Mouse (Mus musculus) embryonic facial prominence, embryonic 14.5 days (tissue): ENCODE data around the gene Gpm6a. TPM values are rescaled to one million over a fixed set of nuclear protein-coding genes. Genes with fewer than 3 reads are reported as not detected.
A peak's percentile ranks its signal among the peaks of the same experiment; 100 is the strongest.

Source experiments
- ATAC-seq: fragments of 200-750 bp; cut with Nextera tagmentation; 2 replicates; pipeline ENCODE4 v1.8.0; 2017; ENCODE audit warnings: low read depth, moderate number of reproducible peaks, moderate TSS enrichment
- DNase-seq: peaks from one replicate; pipeline ENCODE4 v3.0.0-alpha.2; 2015; ENCODE audit warnings: low spot score
- H3K27ac ChIP-seq: fragments of 300-500 bp; sonication (generic); replicated peaks from 2 replicates; pipeline ENCODE4 v1.5.1; 2014; ENCODE audit warnings: low read depth, mild to moderate bottlenecking, low read length, moderate library complexity
- H3K27me3 ChIP-seq: fragments of 300-500 bp; sonication (generic); replicated peaks from 2 replicates; pipeline ENCODE4 v1.6.1; 2014; ENCODE audit warnings: low read length; ENCODE audit not compliant: control insufficient read depth, insufficient read depth
- H3K36me3 ChIP-seq: fragments of 300-500 bp; sonication (generic); 2 replicates; pipeline ENCODE4 v1.6.1; 2014; ENCODE audit warnings: low read length, mixed read lengths; ENCODE audit not compliant: control insufficient read depth, insufficient read depth
- H3K4me1 ChIP-seq: fragments of 300-500 bp; sonication (generic); 2 replicates; pipeline ENCODE4 v1.6.1; 2014; ENCODE audit warnings: antibody characterized with exemption, low read length; ENCODE audit not compliant: control insufficient read depth, insufficient read depth
- H3K4me2 ChIP-seq: fragments of 300-500 bp; sonication (generic); 2 replicates; pipeline ENCODE4 v1.6.1; 2014; ENCODE audit warnings: low read depth, mild to moderate bottlenecking, low read length, moderate library complexity, mixed read lengths
- H3K4me3 ChIP-seq: fragments of 300-500 bp; sonication (generic); 2 replicates; pipeline ENCODE4 v1.5.1; 2014; ENCODE audit warnings: low read depth, mild to moderate bottlenecking, low read length
- H3K9ac ChIP-seq: fragments of 300-500 bp; sonication (generic); 2 replicates; pipeline ENCODE4 v1.6.1; 2014; ENCODE audit warnings: low read depth, mild to moderate bottlenecking, low read length, moderate library complexity, mixed read lengths
- H3K9me3 ChIP-seq: fragments of 300-500 bp; sonication (generic); 2 replicates; pipeline ENCODE4 v1.6.1; 2016; ENCODE audit warnings: low read length; ENCODE audit not compliant: control insufficient read depth
- WGBS: fragments of 180-500 bp; shearing (Covaris S2); extraction: QIAGEN DNeasy Blood & Tissue Kit; methylation state at CpG from one replicate; pipeline ENCODE4 v1.1.7; 2014; 5-methylcytosine and 5-hydroxymethylcytosine counted together
- polyA plus RNA-seq: library from polyadenylated mRNA; unstranded; fragments of >200 nt; fragmentation: Nextera tagmentation; extraction: Ambion mirVana; gene quantifications from 2 replicates; pipeline ENCODE4 v1.2.1, GENCODE M21; 2014

Gpm6a gene
- 13.2 and 13.7 TPM in 2 replicates for polyA plus RNA-seq

DNA sequence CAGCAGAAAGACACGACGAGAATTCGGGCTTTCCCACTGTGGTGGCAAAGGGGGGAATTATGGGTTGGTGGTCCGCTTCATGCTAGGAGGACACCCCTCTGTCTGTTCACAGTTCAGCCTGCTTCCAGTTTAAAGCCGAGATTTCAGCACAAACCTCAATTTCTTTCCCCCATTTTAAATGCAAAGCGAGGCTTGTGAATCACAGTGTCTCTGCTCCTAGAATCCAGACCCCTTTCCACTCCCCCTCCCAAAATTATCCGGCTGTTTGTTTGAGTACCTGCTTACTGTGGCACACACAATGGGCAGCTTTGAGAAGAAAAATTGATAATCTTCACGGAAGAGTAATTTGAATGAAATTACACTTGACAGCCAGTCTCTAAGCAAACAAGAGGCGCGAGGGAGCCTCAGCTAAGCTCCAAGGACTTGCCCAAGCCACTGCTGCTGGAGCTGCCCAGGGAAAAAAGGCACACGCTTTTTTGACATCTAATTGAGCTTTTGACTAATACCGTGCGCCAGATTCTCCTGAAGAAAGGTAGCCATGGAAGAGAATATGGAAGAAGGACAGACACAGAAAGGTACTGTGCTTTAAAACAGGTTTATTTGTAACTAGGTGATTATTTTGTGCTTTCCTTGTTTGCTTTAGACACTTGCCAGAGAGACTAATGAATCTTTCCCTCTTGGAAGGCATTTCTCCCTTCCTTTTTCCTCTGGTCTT is at the start of gene Gpm6a:
Gene Gpm6a, plus strand, starts transcription at position 103 of the 715 bp plus-strand sequence.
- H3K4me3 ChIP-seq = peak within 1 kb of the TSS; percentile 20
- ATAC-seq (peak; percentile 75), DNase-seq (peak; percentile 71)
- no peaks in the 10 kb centered on the region for H3K36me3 ChIP-seq
- H3K9me3 ChIP-seq = no peaks in the 10 kb centered on the region
- H3K27me3 ChIP-seq = no peaks in the 10 kb centered on the region
- H3K27ac ChIP-seq = no peak within 1 kb of the TSS; the same call in 1 of the 2 replicates
- peak within 1 kb of the TSS; percentile 16; the same call in 1 of the 2 replicates for H3K9ac ChIP-seq
- peak within 1 kb of the TSS; percentile 44 for H3K4me2 ChIP-seq
- H3K4me1 ChIP-seq = no peaks in the 10 kb centered on the region
- 27% methylated on average over 13 of the region's 13 CpGs for WGBS

DNA sequence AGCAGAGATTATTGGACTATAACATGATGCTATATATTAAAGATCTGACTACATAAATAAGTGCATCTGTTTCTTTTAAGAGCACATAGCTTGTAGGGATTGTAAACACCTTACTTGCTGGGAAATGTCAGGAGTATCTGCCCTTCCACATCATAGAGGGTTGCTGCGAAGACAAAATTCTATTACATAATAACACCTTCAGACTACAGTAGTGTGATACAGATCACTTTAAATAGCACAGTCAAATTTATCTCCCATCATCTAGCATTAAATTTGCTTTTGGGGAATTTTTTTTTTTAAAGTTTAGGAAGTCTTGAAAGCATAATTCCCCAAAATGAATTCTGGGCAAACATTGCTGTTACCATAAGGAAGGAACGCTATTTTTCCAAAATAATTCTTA is 41.8 kb upstream of the Gpm6a start:
- Histone ChIP-seq H3K9ac (no peak overlapping the region), H3K36me3 (no peaks in the 10 kb centered on the region), H3K27ac (no peak overlapping the region), H3K4me3 (no peak overlapping the region), H3K27me3 (no peaks in the 10 kb centered on the region), H3K4me2 (no peak overlapping the region), H3K4me1 (no peaks in the 10 kb centered on the region), H3K9me3 (no peaks in the 10 kb centered on the region)
- no peak for DNase-seq
- WGBS = 89% methylated on average over 2 of the region's 2 CpGs
- no peak for ATAC-seq

DNA sequence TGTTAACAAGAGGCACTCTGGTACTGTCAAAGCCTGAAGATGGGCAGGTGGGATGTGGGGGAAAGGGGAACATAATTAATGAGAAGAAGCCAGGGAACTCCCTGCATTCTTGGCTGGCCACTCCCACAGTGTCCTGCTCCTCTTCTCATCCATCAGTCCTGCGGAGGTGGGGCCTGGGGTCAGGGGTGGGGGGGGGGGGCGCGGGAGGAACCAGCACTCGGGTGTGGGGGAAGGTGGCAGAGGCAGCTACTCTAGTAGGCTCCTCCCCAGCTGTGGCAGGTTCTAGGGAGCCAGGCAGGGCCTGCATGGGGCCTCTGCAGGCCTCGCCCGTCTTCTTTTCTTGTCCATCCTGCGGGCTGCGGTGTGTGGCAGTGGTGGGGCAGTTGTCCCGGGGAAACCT is 36.9 kb upstream of the Gpm6a start:
- Histone ChIP-seq H3K4me2 (no peak overlapping the region), H3K27ac (no peak overlapping the region), H3K9me3 (no peaks in the 10 kb centered on the region), H3K27me3 (no peaks in the 10 kb centered on the region), H3K4me1 (no peaks in the 10 kb centered on the region), H3K36me3 (no peaks in the 10 kb centered on the region), H3K9ac (no peak overlapping the region), H3K4me3 (no peak overlapping the region)
- WGBS = 88% methylated on average over 5 of the region's 9 CpGs
- no peak for ATAC-seq
- DNase-seq = no peak

DNA sequence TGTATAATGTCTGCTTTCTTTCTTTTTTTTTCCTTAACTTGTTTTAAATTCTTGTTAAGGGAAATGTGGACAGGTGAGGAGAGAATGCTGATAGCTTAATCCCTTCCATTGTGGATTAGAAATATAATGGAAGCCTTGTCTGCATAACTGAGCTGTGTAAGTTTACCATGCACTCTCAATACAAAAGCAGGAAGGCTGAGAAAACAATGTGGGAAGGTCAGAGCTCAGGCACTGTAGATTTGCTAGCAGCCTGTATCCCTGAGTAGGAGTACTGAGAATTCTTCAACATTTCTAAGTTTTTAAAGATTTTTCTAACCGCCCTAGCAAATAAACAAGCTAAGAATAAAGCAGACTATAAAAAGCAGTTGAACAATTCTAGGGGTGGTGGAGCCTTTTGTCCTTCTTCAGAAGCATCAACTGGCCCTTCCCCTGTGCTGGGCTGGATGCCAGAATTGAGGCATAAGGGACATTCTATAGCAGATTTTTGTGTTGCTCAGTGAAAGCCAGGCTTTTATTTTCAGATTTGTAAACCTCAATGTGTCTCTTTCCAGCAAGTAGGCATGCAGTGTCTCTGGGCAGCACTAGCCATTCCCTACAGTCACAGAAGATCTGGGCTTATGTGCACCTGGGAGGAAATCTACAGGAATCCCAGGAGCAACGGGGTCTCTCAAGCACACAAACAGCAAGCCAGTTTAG is 32.3 kb upstream of the Gpm6a start:
- Histone ChIP-seq H3K9me3 (no peaks in the 10 kb centered on the region), H3K9ac (no peak overlapping the region), H3K27me3 (no peaks in the 10 kb centered on the region), H3K27ac (no peak overlapping the region), H3K36me3 (no peaks in the 10 kb centered on the region), H3K4me3 (no peak overlapping the region), H3K4me2 (no peak overlapping the region), H3K4me1 (no peaks in the 10 kb centered on the region)
- ATAC-seq (peak; percentile 84; the same call in 1 of the 2 replicates), DNase-seq (peak; percentile 75)
- WGBS = 37% methylated on average over 2 of the region's 2 CpGs

DNA sequence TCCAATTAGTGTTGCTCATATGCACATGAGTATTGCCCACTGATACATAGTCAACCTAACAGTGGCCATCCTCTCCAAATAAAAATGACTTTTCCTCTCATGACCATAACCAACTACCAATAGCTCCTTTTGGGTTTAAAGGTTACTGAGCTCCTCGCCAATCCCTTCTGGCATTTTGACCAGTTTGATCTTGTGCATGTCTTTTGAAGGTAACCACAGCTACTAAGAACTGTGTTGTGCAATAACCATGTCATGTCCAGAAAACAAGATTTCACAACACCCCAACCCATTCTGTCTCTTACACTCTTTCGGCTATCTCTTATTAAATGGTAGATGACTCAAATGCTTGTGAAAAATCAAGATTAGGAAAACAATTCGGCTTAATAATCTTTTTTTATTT is 29.7 kb upstream of the Gpm6a start:
- no peak overlapping the region for H3K9ac ChIP-seq
- no peaks in the 10 kb centered on the region for H3K27me3 ChIP-seq
- no peaks in the 10 kb centered on the region for H3K4me1 ChIP-seq
- DNase-seq (no peak), ATAC-seq (no peak)
- H3K4me3 ChIP-seq = no peak overlapping the region
- H3K9me3 ChIP-seq = no peaks in the 10 kb centered on the region
- no peaks in the 10 kb centered on the region for H3K36me3 ChIP-seq
- WGBS = 80% methylated on average over 3 of the region's 3 CpGs
- H3K27ac ChIP-seq = no peak overlapping the region
- H3K4me2 ChIP-seq = no peak overlapping the region

DNA sequence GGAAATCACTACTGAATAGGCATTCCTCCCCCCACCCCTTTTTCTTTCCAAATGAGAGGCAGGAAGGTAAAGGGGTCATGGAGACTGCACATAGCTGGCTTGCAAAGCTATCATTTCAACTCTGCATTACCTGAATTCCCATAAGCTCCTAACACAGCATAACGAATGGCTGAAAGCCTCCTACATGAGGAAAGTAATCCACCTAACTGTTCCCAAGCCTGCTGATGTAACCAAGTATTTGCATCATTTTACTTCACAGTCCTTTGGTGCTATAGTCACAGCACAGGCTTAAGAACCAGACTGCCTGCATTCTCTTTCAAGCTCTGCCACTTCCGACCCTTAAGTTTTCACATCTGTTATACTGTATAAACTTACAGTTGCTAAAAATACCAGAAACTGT is 22.3 kb upstream of the Gpm6a start:
- no peaks in the 10 kb centered on the region for H3K4me1 ChIP-seq
- ATAC-seq (peak; percentile 94), DNase-seq (peak; percentile 57)
- 46% methylated on average over 2 of the region's 2 CpGs for WGBS
- H3K27me3 ChIP-seq = no peaks in the 10 kb centered on the region
- H3K36me3 ChIP-seq = no peaks in the 10 kb centered on the region
- no peak overlapping the region for H3K4me3 ChIP-seq
- H3K9ac ChIP-seq = no peak overlapping the region
- no peak overlapping the region for H3K4me2 ChIP-seq
- H3K27ac ChIP-seq = no peak overlapping the region
- no peaks in the 10 kb centered on the region for H3K9me3 ChIP-seq

DNA sequence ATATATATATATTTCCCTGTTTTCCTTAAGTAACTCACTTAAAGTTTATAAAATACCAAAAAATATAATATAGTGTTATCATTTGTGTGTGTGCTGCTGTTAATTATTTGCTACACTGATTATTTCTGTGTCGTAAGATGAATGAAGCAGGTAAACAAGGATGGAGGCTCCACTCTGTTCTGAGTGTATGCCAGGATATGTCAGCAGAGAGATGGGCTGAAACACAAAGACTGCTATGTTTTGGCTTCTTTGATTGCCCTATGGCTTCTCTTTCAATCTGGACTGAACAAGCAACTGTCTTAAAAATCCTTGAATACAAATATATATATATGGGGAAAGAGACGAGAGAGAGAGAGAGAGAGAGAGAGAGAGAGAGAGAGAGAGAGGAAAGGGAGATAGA is 1.3 kb upstream of the Gpm6a start:
- no peaks in the 10 kb centered on the region for H3K4me1 ChIP-seq
- H3K36me3 ChIP-seq = no peaks in the 10 kb centered on the region
- no peak overlapping the region for H3K9ac ChIP-seq
- no peaks in the 10 kb centered on the region for H3K9me3 ChIP-seq
- WGBS = 80% methylated on average over 2 of the region's 2 CpGs
- H3K4me2 ChIP-seq = no peak overlapping the region
- no peak for DNase-seq
- no peak for ATAC-seq
- H3K27me3 ChIP-seq = no peaks in the 10 kb centered on the region
- no peak overlapping the region for H3K4me3 ChIP-seq
- no peak overlapping the region for H3K27ac ChIP-seq

DNA sequence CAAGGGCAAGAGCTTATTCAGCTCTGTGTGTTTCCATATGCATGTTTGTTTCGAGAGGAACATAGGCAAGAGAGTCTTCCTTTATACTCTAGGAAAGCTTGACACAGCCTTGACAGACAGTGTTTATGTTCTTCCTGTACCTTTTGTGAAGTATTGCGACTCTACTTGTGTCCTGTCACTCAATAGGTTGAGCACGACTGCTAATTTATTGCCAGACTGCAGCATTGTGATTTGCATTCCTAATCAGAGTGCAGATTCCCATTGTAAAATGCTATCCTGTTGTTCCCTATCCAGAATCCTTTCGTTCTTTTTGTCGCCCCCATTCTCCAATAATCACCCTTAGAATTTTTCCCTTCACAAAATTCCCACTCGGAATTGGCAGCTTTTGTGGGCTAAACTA is 613 bp upstream of the Gpm6a start:
- Histone ChIP-seq H3K9ac (no peak overlapping the region), H3K27me3 (no peaks in the 10 kb centered on the region), H3K9me3 (no peaks in the 10 kb centered on the region), H3K36me3 (no peaks in the 10 kb centered on the region), H3K4me2 (peak overlapping the region; percentile 44; the same call in 1 of the 2 replicates), H3K27ac (no peak overlapping the region), H3K4me1 (no peaks in the 10 kb centered on the region), H3K4me3 (no peak overlapping the region)
- 64% methylated on average over 6 of the region's 6 CpGs for WGBS
- no peak for DNase-seq
- ATAC-seq = no peak
